Comparison of ENCODE assay signal across 8 mouse cellular contexts in the genomic region with DNA sequence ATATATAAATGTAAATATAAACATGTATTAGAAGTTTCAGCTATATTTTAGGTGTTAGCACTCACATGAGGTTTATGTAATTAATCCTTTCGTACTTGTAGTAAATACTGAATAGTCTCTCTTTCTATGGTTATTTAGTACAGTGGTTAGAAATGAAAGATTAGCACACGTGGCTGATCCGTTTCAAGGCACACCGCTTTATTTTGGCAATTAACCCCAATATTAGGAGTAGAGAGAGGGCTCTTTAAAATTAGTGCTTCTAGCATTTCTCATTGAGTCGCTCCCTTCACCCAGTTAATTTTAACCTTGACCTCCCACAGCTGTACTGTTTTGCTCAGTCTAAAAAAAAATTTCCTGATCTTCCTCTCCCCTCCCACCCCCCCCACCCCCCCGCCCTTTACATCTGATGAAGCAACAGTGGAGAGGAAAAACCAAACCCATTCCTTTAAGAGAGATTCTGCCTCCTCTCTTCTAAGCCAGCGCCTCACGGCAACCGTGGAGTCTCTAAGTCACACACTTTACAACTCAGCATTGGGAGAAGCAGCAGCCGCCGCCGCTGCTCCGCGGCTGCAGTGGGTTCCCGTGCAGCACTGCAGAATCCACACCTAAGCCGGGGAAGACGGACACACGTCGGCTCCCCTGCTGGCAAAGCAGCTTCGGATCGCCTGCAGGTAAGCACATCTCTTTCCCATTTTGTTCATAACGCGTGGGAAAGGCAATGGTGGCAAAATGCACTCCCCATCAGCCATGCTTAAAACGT. TPM values are rescaled to one million over a fixed set of nuclear protein-coding genes. Genes with fewer than 3 reads are reported as not detected.
DNase-seq lines count a peak whose midpoint lies in the region; ATAC-seq and TF ChIP-seq lines count a peak whose summit lies in the region.

TSS of gene Add3 (plus strand) at position 400 of the 760 bp plus-strand sequence.

- H3K27ac ChIP-seq in hindbrain, embryonic 11.5 days (ENCODE audit: low read depth, low read length), result no peak within 1 kb of the TSS
- H3K27ac ChIP-seq in lung, embryonic 15.5 days, result peak within 1 kb of the TSS; percentile 97

- no peak for TF ChIP-seq CTCF in Patski (IDR thresholded peaks at IDR 0.05)

- H3K9ac ChIP-seq in hindbrain, embryonic 11.5 days (ENCODE audit: low read depth, low read length), result peak within 1 kb of the TSS; percentile 28; the same call in 1 of the 2 replicates
- peak within 1 kb of the TSS; percentile 68 for H3K9ac ChIP-seq in lung, embryonic 15.5 days

- WGBS in hindbrain, embryonic 11.5 days, result 6% methylated on average over 24 of the region's 24 CpGs
- WGBS in lung, embryonic 15.5 days, result 5% methylated on average over 24 of the region's 24 CpGs

- no peak for DNase-seq in Patski (ENCODE audit: low read depth, low spot score)
- peak; percentile 75 to 81 for DNase-seq in cerebellum, postnatal 25 days
- DNase-seq in frontal cortex, postnatal 25 days (ENCODE audit: low spot score in 2 of 2), result peak; percentile 40 to 43
- DNase-seq in hindbrain, embryonic 11.5 days (ENCODE audit: low spot score), result peak; percentile 60
- peak; percentile 66 for DNase-seq in layer of hippocampus, adult 9-11 months
- peak; percentile 29 for DNase-seq in ovary, adult 18-20 months (ENCODE audit: low spot score)
- peak; percentile 44 to 49 for DNase-seq in thymus, postnatal 36 days

- H3K9me3 ChIP-seq in hindbrain, embryonic 11.5 days (ENCODE audit: control insufficient read depth, low read length), result no peaks in the 10 kb centered on the region
- no peaks in the 10 kb centered on the region for H3K9me3 ChIP-seq in lung, embryonic 15.5 days

- in situ Hi-C loops in Patski (cut with MboI; ENCODE audit: low pct_unique_long_range_greater_than_20kb), result loop anchor here (5.0 kb wide), 1 partner anchor 103 kb away; no protein-coding TSS in a partner anchor

- CTCF ChIA-PET in Patski (lab: Charles Lee), result interaction anchor here (1.2 to 1.6 kb wide), 2 partner anchors 86 to 132 kb away, joined by 3 read pairs; no protein-coding TSS in a partner anchor

- no peak for ATAC-seq in Patski
- ATAC-seq in hindbrain, embryonic 11.5 days (ENCODE audit: low FRiP score), result no peak
- ATAC-seq in lung, embryonic 15.5 days (ENCODE audit: borderline replicate concordance, extremely low read depth, low FRiP score, low TSS enrichment), result no peak

- H3K4me2 ChIP-seq in hindbrain, embryonic 11.5 days (replicated peaks; ENCODE audit: low read depth, low read length), result peak within 1 kb of the TSS; percentile 74
- H3K4me2 ChIP-seq in lung, embryonic 15.5 days, result peak within 1 kb of the TSS; percentile 64

- H3K4me3 ChIP-seq in hindbrain, embryonic 11.5 days (ENCODE audit: low read depth, low read length), result peak within 1 kb of the TSS; percentile 67
- H3K4me3 ChIP-seq in lung, embryonic 15.5 days, result peak within 1 kb of the TSS; percentile 66

- H3K36me3 ChIP-seq in hindbrain, embryonic 11.5 days (ENCODE audit: control insufficient read depth, insufficient read depth, low read length), result no peaks in the 10 kb centered on the region
- no peaks in the 10 kb centered on the region for H3K36me3 ChIP-seq in lung, embryonic 15.5 days

- POLR2A ChIA-PET in Patski (lab: Charles Lee), result interaction anchor here (0.7 kb wide), 1 partner anchor 14 kb away, joined by 4 read pairs; no protein-coding TSS in a partner anchor

- H3K27me3 ChIP-seq in Patski, result peaks cover 4% of the 10 kb centered on the region
- no peaks in the 10 kb centered on the region for H3K27me3 ChIP-seq in hindbrain, embryonic 11.5 days (ENCODE audit: control insufficient read depth, insufficient read depth, low read length)
- H3K27me3 ChIP-seq in lung, embryonic 15.5 days, result no peaks in the 10 kb centered on the region

- H3K4me1 ChIP-seq in hindbrain, embryonic 11.5 days (replicated peaks; ENCODE audit: control insufficient read depth, insufficient read depth, low read length), result 0 out of 2 replicates have a peak, but pooled peaks cover 3% of the 10 kb centered on the region
- H3K4me1 ChIP-seq in lung, embryonic 15.5 days, result peaks cover 44% of the 10 kb centered on the region

RNA-seq across cellular contexts. Expression of gene Add3, which starts in this region (rescaled TPM):
- 38.4 TPM for polyA plus RNA-seq in Patski (2021)
- polyA plus RNA-seq in hindbrain, embryonic 11.5 days (2014; fragmentation: Nextera tagmentation; extraction: Ambion mirVana), result 46.6 and 51.6 TPM in 2 replicates
- 106 and 109 TPM in 2 replicates for polyA plus RNA-seq in lung, embryonic 15.5 days (2015; fragmentation: Nextera tagmentation; extraction: Ambion mirVana)
